Mouse (Mus musculus): Measurements from ENCODE around the gene Arfgef3.

GRCm38 (mm10) chr10:18561445-18561844 lies 182.3 kb downstream of the Arfgef3 start:
- TF ChIP-seq POLR2A (IDR thresholded peaks at IDR 0.05; ENCODE audit: control insufficient read depth, low read depth, low read length) (no peak), CTCF (IDR thresholded peaks at IDR 0.05; ENCODE audit: control insufficient read depth, insufficient read depth, insufficient replicate concordance, low read depth, low read length) (no peak)

Measured in testis, adult 2 months (tissue).